Mouse (Mus musculus) kidney, embryonic 16.5 days (tissue): ENCODE data around the gene Sh3d19. TPM values are rescaled to one million over a fixed set of nuclear protein-coding genes. Genes with fewer than 3 reads are reported as not detected.

ENCODE experiments used
- ATAC-seq: fragments of 200-750 bp; cut with Nextera tagmentation; 2 replicates; pipeline ENCODE4 v1.8.0; 2017; ENCODE audit warnings: moderate TSS enrichment; ENCODE audit not compliant: low FRiP score, low TSS enrichment
- H3K27ac ChIP-seq: fragments of 300-500 bp; sonication (generic); 2 replicates; pipeline ENCODE4 v1.5.1; 2014; ENCODE audit warnings: low read length
- H3K27me3 ChIP-seq: fragments of 300-500 bp; sonication (generic); 2 replicates; pipeline ENCODE4 v1.6.1; 2014; ENCODE audit warnings: low read length, control low read depth, mixed read lengths; ENCODE audit not compliant: insufficient read depth
- H3K36me3 ChIP-seq: fragments of 300-500 bp; sonication (generic); 2 replicates; pipeline ENCODE4 v1.6.1; 2014; ENCODE audit warnings: low read length, control low read depth, mixed read lengths; ENCODE audit not compliant: insufficient read depth
- H3K4me1 ChIP-seq: fragments of 300-500 bp; sonication (generic); 2 replicates; pipeline ENCODE4 v1.6.1; 2014; ENCODE audit warnings: low read length, control low read depth, mixed read lengths; ENCODE audit not compliant: insufficient read depth
- H3K4me2 ChIP-seq: fragments of 300-500 bp; sonication (generic); replicated peaks from 2 replicates; pipeline ENCODE4 v1.6.1; 2014; ENCODE audit warnings: low read depth, low read length
- H3K4me3 ChIP-seq: fragments of 300-500 bp; sonication (generic); 2 replicates; pipeline ENCODE4 v1.5.1; 2014; ENCODE audit warnings: mild to moderate bottlenecking, low read length
- H3K9ac ChIP-seq: fragments of 300-500 bp; sonication (generic); replicated peaks from 2 replicates; pipeline ENCODE4 v1.6.1; 2014; ENCODE audit warnings: low read length
- H3K9me3 ChIP-seq: fragments of 300-500 bp; sonication (generic); 2 replicates; pipeline ENCODE4 v1.6.1; 2016; ENCODE audit warnings: low read length, control low read depth
- WGBS: fragments of 180-500 bp; shearing (Covaris S2); extraction: QIAGEN DNeasy Blood & Tissue Kit; methylation state at CpG from one replicate; pipeline ENCODE4 v1.1.7; 2014; 5-methylcytosine and 5-hydroxymethylcytosine counted together
- polyA plus RNA-seq: library from polyadenylated mRNA; unstranded; fragments of >200 nt; fragmentation: Nextera tagmentation; extraction: Ambion mirVana; gene quantifications from 2 replicates; pipeline ENCODE4 v1.2.1, GENCODE M21; 2015

Sh3d19 gene
- polyA plus RNA-seq, 1 experiment from 2014 or later: 27.4 TPM

DNA sequence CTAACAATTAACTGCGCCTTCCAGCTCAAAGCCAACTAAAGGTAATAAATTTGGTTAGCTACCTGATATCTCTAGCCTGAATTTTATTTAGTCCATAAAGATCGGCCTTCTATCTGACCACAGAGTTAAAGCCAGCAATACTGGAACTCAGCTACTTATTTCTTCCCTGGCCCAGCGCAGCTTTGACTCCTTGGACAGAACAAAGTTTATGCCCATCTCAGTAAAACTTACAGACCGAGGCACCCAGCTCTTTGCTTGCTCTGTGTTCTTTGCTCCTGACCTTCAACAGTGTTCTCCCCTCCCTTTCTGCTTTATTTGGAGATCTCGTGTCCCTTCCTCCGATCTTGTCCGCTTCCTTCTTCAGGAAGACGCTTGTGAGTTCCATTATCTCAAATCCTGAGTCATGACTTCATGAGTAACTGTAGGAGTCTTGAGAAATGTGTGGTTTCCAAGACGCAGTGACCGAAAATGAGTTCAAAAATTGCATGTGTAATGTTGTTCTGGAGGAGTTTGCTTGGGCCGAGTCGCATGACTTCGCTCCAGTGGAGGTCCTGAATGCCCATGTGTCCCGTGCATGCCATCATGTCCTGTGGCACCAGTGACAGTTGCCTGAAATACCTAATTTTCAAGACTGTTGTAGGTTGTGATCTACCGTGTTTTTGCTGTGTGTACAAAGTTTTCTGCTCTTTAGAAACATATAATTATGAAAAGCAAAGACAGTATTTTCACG lies 50.2 kb downstream of the Sh3d19 start:
- no peak for ATAC-seq
- Histone ChIP-seq H3K4me2 (no peak overlapping the region), H3K27ac (no peak overlapping the region), H3K9me3 (no peaks in the 10 kb centered on the region), H3K4me3 (no peak overlapping the region), H3K9ac (no peak overlapping the region), H3K4me1 (no peaks in the 10 kb centered on the region), H3K27me3 (no peaks in the 10 kb centered on the region), H3K36me3 (no peaks in the 10 kb centered on the region)
- 77% methylated on average over 16 of the region's 16 CpGs for WGBS

DNA sequence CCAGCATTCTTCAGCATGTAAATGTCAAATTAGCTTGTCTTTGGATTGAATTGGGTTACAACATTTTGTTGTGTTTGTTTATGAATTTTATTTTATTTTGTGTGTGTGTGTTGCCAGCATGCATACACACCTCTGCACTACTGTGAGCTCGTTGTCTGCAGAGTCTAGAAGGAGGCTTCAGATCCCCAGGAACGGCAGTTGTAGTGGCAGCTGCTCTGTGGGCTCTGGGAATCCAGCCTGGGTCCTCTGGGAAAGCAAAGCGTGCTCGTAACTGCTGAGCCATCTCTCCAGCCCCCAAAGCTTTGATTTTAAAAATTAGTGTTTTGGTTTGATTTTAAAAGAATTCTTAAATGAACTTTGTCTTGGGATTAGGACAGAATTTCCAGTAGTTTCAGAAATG lies 50.7 kb downstream of the Sh3d19 start:
- ATAC-seq: no peak
- Histone ChIP-seq H3K4me3 (no peak overlapping the region), H3K9me3 (no peaks in the 10 kb centered on the region), H3K36me3 (no peaks in the 10 kb centered on the region), H3K9ac (no peak overlapping the region), H3K4me2 (no peak overlapping the region), H3K27me3 (no peaks in the 10 kb centered on the region), H3K4me1 (no peaks in the 10 kb centered on the region), H3K27ac (no peak overlapping the region)
- 87% methylated on average over 4 of the region's 4 CpGs for WGBS

DNA sequence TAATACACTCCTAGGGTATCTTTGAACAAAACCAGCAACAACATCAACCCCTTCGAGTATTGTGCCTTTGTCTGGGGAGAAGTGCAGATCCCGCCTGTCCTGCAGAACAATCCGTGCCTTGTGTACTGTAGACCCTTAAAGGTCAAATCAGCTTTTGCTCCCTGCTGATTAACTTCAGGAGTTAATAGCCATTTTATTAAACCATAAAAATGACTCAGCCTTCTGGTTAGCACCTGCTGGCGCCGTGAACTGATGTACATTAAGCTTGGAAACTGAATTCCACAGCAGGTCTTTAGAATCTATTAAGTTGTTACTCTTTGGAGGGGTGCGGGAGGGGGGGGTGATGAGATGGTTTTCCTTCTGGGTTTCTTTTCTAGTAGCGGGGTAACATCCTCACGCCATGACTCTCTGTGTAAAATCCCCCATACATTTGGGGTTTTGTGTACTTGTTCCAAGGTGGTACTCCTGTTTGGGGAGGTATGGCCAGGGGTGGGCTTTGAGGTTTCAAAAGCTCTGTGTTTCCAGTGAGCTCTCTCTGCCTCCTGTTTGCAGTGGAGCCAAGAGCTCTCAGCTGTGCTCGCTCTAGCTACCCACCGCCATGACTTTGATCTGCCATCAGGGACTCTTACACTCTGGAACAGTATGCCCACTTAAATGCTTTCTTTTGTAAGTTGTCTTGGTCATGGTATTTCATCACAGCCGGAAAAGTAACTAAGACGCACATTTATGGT lies 53.3 kb downstream of the Sh3d19 start:
- no peaks in the 10 kb centered on the region; the same call in 1 of the 2 replicates for H3K36me3 ChIP-seq
- no peaks in the 10 kb centered on the region for H3K4me1 ChIP-seq
- H3K27ac ChIP-seq: no peak overlapping the region
- no peak overlapping the region for H3K9ac ChIP-seq
- no peaks in the 10 kb centered on the region for H3K27me3 ChIP-seq
- no peak overlapping the region for H3K4me3 ChIP-seq
- WGBS: 90% methylated on average over 12 of the region's 12 CpGs
- H3K9me3 ChIP-seq: no peaks in the 10 kb centered on the region
- ATAC-seq: no peak
- no peak overlapping the region for H3K4me2 ChIP-seq

DNA sequence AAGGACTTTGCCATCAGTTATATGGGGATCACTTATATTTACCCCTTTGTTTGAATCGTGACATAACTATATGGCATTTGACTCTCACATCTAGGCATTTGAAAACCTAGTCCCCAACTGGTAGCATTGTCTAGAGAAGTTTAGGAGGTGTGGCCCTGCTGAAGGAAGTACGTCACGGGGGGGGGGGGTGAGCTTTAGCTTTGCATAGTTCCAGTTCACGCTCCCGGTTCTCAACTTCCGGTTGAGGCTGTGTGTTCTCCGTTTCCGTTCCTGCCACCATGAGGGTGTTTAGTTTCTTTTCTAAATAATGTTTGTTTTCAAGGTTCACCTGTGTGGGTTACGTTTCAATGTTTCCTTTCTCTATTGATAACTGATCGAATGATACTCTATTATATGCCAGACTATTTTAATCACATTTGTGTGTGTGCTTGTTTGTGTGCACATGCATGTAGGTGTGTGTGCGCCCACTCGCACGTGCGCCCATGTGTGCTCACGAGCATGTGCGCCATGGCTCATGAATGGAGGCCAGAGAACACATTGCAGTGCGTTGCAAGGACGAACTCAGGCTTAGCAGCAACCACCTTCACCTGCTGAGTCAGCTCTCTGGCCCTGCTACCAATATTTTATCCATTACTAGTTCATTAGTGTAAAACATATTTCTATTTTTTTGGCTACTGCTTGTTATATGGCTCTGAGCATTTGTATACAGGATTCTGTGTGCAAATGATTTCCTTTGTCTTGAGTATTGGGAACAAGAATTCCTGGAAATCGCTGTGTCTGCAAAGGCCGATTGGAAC lies 54.6 kb downstream of the Sh3d19 start:
- H3K27ac ChIP-seq: no peak overlapping the region
- H3K4me2 ChIP-seq: no peak overlapping the region
- no peak for ATAC-seq
- no peak overlapping the region for H3K4me3 ChIP-seq
- WGBS: 91% methylated on average over 20 of the region's 20 CpGs
- no peaks in the 10 kb centered on the region for H3K4me1 ChIP-seq
- no peak overlapping the region for H3K9ac ChIP-seq
- no peaks in the 10 kb centered on the region; the same call in 1 of the 2 replicates for H3K36me3 ChIP-seq
- H3K27me3 ChIP-seq: no peaks in the 10 kb centered on the region
- H3K9me3 ChIP-seq: no peaks in the 10 kb centered on the region

DNA sequence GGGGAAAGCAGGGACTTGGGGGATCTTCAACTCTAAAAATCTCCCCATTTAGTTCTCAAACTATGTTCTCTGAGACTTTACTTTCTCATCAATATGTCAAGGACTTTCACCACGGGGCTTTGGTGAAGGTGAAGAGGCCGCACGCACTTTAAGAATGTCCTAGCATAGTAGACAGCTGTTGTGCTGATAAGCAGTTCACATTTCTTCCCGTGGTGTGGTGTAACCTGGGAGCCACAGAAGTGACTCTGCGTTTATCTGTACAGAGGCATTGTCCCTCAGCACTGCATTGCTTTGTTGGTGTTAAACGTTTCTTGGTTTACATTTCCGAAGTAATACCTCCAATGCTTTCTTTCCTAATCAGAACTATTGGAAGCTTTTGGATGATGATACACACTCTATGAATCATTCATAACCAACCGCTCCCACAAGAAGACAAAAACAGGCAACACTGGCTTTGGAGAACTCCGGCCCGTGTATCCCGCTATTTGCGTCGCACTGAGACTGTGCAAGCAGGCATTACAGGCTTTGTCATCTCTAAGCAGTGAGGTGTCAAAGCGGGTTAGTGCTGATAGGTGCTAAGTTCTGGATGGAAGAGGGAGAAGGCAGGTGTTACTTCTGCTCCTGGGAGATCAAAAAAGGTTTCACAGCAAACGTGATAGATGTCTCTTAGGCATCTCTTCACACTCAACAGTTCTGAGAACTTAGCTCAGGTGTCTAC lies 57.9 kb downstream of the Sh3d19 start:
- Histone ChIP-seq H3K27ac (no peak overlapping the region), H3K9ac (no peak overlapping the region), H3K4me2 (no peak overlapping the region), H3K27me3 (no peaks in the 10 kb centered on the region), H3K36me3 (no peaks in the 10 kb centered on the region; the same call in 1 of the 2 replicates), H3K4me1 (no peaks in the 10 kb centered on the region), H3K9me3 (no peaks in the 10 kb centered on the region), H3K4me3 (no peak overlapping the region)
- ATAC-seq: no peak
- WGBS: 82% methylated on average over 15 of the region's 15 CpGs

DNA sequence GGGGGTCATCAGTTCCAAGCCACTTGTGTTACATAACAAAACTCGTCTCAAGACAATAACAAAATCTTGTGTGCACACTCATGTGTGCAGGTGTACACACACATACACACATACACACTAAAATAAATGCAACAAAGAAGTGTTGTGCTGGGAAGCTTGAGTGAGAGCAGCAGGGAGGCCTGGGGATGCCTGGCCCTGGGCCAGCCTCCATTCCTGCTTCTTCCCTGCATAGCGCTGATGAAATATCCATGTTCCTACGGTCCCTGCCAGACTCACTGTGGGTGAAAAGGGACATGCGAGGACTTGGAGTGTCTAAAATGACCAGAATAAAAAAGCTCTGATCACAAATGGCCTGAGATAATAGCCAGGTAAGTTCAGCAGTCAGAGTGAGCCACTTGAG lies 59.7 kb downstream of the Sh3d19 start:
- 55% methylated on average over 4 of the region's 4 CpGs for WGBS
- Histone ChIP-seq H3K9ac (no peak overlapping the region), H3K4me2 (no peak overlapping the region), H3K4me1 (no peaks in the 10 kb centered on the region), H3K9me3 (no peaks in the 10 kb centered on the region), H3K27ac (no peak overlapping the region), H3K4me3 (no peak overlapping the region), H3K36me3 (no peaks in the 10 kb centered on the region; the same call in 1 of the 2 replicates), H3K27me3 (no peaks in the 10 kb centered on the region)
- no peak for ATAC-seq

DNA sequence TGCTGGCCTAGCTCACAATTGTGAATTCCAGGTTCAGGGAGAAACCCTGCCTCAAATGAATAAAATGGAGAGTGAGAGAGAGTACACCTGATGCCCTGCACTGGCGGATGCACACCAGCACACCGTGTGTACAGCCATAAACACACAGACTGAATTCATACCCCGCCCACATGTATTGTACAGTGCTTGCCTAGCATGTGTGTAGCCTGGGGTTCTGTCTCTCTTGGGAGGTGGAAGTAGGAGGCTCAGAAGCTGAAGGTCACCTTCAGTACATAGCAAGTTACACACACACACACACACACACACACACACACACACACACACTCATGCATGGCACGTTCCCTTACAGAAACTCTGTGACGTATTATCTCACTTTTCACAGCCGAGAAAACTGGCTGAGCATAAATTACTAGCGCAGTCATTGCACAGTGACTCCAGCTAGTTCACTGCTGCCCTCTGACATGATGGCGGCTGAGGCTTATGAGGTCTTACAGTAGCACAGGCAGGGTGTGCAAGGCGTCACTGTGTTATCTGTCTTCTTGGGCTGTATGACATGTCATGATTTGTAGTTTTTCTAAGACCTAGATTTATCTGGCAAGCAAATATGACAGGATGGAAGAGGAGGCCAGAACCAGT lies 62.7 kb downstream of the Sh3d19 start:
- 60% methylated on average over 9 of the region's 9 CpGs for WGBS
- peaks cover 6% of the 10 kb centered on the region for H3K4me1 ChIP-seq

DNA sequence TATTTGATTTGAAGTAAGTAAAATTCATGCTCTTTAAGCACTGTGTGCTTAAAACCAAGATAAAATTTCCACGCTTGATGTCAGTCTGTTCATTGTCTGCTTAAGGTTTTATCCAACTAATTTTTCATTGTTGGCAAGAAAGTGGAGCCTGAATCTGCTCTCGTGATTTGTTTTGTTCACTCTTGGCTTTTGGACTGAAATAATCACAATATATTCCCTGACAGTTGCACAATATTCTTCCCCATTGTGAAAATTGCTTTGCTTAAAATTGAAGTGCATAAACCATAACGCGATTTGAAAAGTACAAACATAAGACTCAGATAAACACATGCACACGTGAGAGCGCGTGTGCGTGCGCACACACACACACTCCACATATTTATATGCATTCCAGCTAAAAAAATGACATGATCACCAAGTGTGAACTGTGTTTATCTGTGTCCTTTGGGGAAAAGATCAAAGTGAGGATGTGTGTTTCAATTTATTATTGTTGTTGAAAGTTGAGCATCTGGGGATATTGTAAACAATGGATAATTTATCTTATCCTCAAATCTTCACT lies 67.1 kb downstream of the Sh3d19 start:
- Histone ChIP-seq H3K27me3 (no peaks in the 10 kb centered on the region), H3K9me3 (no peaks in the 10 kb centered on the region; the same call in 1 of the 2 replicates), H3K4me3 (no peak overlapping the region), H3K9ac (no peak overlapping the region), H3K36me3 (peaks cover 10% of the 10 kb centered on the region), H3K4me2 (no peak overlapping the region), H3K27ac (no peak overlapping the region), H3K4me1 (peaks cover 20% of the 10 kb centered on the region)
- no peak for ATAC-seq
- WGBS: 90% methylated on average over 9 of the region's 9 CpGs

More for the DNA sequence above, 62.7 kb downstream of the Sh3d19 start:
- H3K27me3 ChIP-seq: no peaks in the 10 kb centered on the region
- H3K9ac ChIP-seq: no peak overlapping the region
- H3K9me3 ChIP-seq: no peaks in the 10 kb centered on the region
- no peak overlapping the region for H3K4me2 ChIP-seq
- no peak for ATAC-seq
- H3K4me3 ChIP-seq: no peak overlapping the region
- H3K36me3 ChIP-seq: peaks cover 5% of the 10 kb centered on the region; the same call in 1 of the 2 replicates
- H3K27ac ChIP-seq: no peak overlapping the region

DNA sequence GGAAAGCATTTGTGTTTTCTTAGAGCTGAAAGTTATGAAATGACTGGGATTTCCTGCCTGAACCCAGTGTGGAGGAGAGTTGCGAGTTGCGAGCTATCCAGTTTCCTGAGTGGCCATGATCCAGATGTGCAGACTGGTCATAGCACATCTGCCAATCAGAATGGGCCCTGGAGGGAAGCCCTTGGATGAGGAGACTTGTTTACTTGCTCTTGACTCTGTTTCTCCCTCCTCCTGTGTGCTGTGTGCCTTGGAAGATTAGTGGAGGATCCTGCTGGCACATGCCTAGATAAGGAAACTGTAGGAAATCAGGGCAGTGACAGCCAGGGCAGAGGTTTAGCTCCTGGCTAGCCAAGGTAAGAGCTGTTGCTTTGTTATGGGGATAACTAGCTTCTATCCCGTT lies 67.7 kb downstream of the Sh3d19 start:
- peak overlapping the region; percentile 16; the same call in 1 of the 2 replicates for H3K27ac ChIP-seq
- no peak for ATAC-seq
- no peak overlapping the region for H3K4me2 ChIP-seq
- no peak overlapping the region for H3K4me3 ChIP-seq
- no peak overlapping the region for H3K9ac ChIP-seq
- peaks cover 13% of the 10 kb centered on the region for H3K36me3 ChIP-seq
- 35% methylated on average over 3 of the region's 3 CpGs for WGBS
- H3K4me1 ChIP-seq: peaks cover 20% of the 10 kb centered on the region
- no peaks in the 10 kb centered on the region; the same call in 1 of the 2 replicates for H3K9me3 ChIP-seq
- H3K27me3 ChIP-seq: no peaks in the 10 kb centered on the region
